Mouse (Mus musculus) heart, postnatal 25 days (tissue): ENCODE measurements around the gene Gm904. TPM values are rescaled to one million over a fixed set of nuclear protein-coding genes. Genes with fewer than 3 reads are reported as not detected.
"Not testable (repeated sequence)": the region's sequence is repeated elsewhere in the genome, so short reads cannot be mapped to it uniquely, and the experiment has no call there.

ENCODE experiments used
- DNase-seq: peaks from one replicate; pipeline ENCODE4 v3.0.0; 2022; ENCODE audit warnings: low spot score
- intact Hi-C: fragments of 180-260 bp; cut with DNase I; formaldehyde crosslinking; loops from one replicate; pipeline ENCODE4 v1.15.1; 2025
- microRNA-seq: library from miRNA; unstranded; fragments of <30 nt; microRNA quantifications from one replicate; pipeline ENCODE4 v1.2.0, GENCODE M21; 2022
- total RNA-seq, 2 experiments: library from RNA; stranded (reverse); gene quantifications; 2 replicates each; pipeline ENCODE4 v1.2.3; 2021

The Gm904 gene
- not detected for total RNA-seq

GRCm38 (mm10) chr13:50642928-50643327 is at the start of gene Gm904:
Gm904 (plus strand) TSS chr13:50643228.
- intact Hi-C loops, DNase-seq: not testable (repeated sequence)

GRCm38 (mm10) chr13:50648771-50649170 is 5.7 kb downstream of the Gm904 start:
- DNase-seq, intact Hi-C loops: not testable (repeated sequence)

Small RNA genes lying within 50 kb of the gene (microRNA-seq; reads per million reads assigned to microRNA genes)
- gene Gm23952 (not detected), gene Mir683-2 (not detected)

Other genes with a start within 250 kb of the Gm904 start
- 1 to 10 TPM; 4.5 TPM for gene Fbxw17, start 225.4 kb upstream of the Gm904 start, total RNA-seq
- not detected for gene Gm47429, start 199.3 kb upstream of the Gm904 start, total RNA-seq
- gene Nutm2, start 175.9 kb upstream of the Gm904 start, total RNA-seq = not detected
- not detected for gene Gm8765, start 55.1 kb downstream of the Gm904 start, total RNA-seq